Comparison of ENCODE assay signal across 18 mouse cellular contexts in the genomic region with DNA sequence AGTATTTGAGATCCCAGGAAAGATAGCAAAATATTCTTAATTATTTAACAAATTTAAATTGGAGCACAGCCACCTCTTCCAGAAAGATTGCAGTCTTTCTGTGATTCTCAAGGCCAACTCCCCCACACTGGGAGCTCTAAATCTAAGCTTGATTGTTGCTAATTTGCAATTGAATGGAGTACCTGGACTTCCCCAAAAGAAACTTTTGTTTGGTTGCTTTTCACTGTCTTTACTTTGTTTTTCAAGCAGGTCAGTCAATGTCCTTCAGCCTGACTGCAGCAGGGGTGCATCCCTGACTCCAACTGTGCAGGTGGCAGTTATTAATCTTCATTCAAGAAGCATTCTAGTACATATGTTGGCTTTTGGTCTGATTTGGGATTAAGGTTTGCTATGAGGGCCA.
"Had no signal": no experiment of that assay in that cellular context is flagged by ENCODE, and none has a peak within 500 bp of the region (broad histone marks: within the 10 kb centered on the region; RNA-seq: fewer than 3 reads in every experiment).

No protein-coding gene starts in this region.

- H3K4me2 ChIP-seq: lung, embryonic 14.5 days; midbrain, embryonic 12.5 days; neural tube, embryonic 13.5 days; neural tube, embryonic 15.5 days had no signal

- H3K36me3 ChIP-seq: midbrain, embryonic 10.5 days; midbrain, embryonic 12.5 days; neural tube, embryonic 13.5 days; neural tube, embryonic 15.5 days had no signal

- H3K27me3 ChIP-seq: midbrain, embryonic 12.5 days; neural tube, embryonic 13.5 days; neural tube, embryonic 15.5 days had no signal

- H3K4me3 ChIP-seq: midbrain, embryonic 10.5 days; midbrain, embryonic 12.5 days; myocyte; neural tube, embryonic 13.5 days; neural tube, embryonic 15.5 days had no signal

- H3K9me3 ChIP-seq: midbrain, embryonic 10.5 days; midbrain, embryonic 12.5 days; neural tube, embryonic 13.5 days; neural tube, embryonic 15.5 days had no signal

- DNase-seq: lung, embryonic 14.5 days; lung, postnatal 10 days; lung, postnatal 4 days; midbrain, embryonic 14.5 days; retina, postnatal 1 day; right cerebral cortex, adult 18-20 months; right cerebral cortex, postnatal 25 days; right cerebral cortex, postnatal 4 days; spleen, adult 18-20 months; thymus, adult 18-20 months; thymus, postnatal 14 days; thymus, postnatal 36 days had no signal

- H3K9ac ChIP-seq: lung, embryonic 14.5 days; midbrain, embryonic 12.5 days; neural tube, embryonic 13.5 days; neural tube, embryonic 15.5 days had no signal

- H3K27ac ChIP-seq: midbrain, embryonic 10.5 days; midbrain, embryonic 12.5 days; neural tube, embryonic 13.5 days; neural tube, embryonic 15.5 days had no signal

- ATAC-seq: midbrain, embryonic 16.5 days had no signal

- H3K4me1 ChIP-seq: midbrain, embryonic 10.5 days; midbrain, embryonic 12.5 days; neural tube, embryonic 13.5 days; neural tube, embryonic 15.5 days had no signal
